21 mouse cellular contexts compared by ENCODE assay signal in genomic region chr1:132420206-132420605, GRCm38 (mm10). TPM values are rescaled to one million over a fixed set of nuclear protein-coding genes. Genes with fewer than 3 reads are reported as not detected.
DNase-seq lines count a peak whose midpoint lies in the region; ATAC-seq lines count a peak whose summit lies in the region.
"Had no signal": no experiment of that assay in that cellular context is flagged by ENCODE, and none has a peak within 500 bp of the region (broad histone marks: within the 10 kb centered on the region; RNA-seq: fewer than 3 reads in every experiment).

No protein-coding gene starts in this region.

- no peak overlapping the region for H3K4me3 ChIP-seq in forebrain, embryonic 13.5 days
- no peak overlapping the region for H3K4me3 ChIP-seq in forebrain, embryonic 14.5 days (ENCODE audit: low read depth, low read length)
- H3K4me3 ChIP-seq in neural tube, embryonic 13.5 days: no peak overlapping the region
- no peak overlapping the region for H3K4me3 ChIP-seq in neural tube, embryonic 15.5 days (replicated peaks)
- H3K4me3 ChIP-seq in midbrain, embryonic 16.5 days (ENCODE audit: low read depth, low read length): no peak overlapping the region
- H3K4me3 ChIP-seq: forebrain, embryonic 15.5 days; heart, embryonic 13.5 days had no signal

- H3K9me3 ChIP-seq in forebrain, embryonic 13.5 days (replicated peaks): no peaks in the 10 kb centered on the region
- no peaks in the 10 kb centered on the region for H3K9me3 ChIP-seq in forebrain, embryonic 14.5 days (replicated peaks; ENCODE audit: control insufficient read depth, low read length)
- no peaks in the 10 kb centered on the region for H3K9me3 ChIP-seq in neural tube, embryonic 13.5 days
- H3K9me3 ChIP-seq in neural tube, embryonic 15.5 days (replicated peaks): no peaks in the 10 kb centered on the region
- no peaks in the 10 kb centered on the region for H3K9me3 ChIP-seq in midbrain, embryonic 16.5 days (replicated peaks; ENCODE audit: control insufficient read depth, low read length, poor library complexity, severe bottlenecking)
- H3K9me3 ChIP-seq: forebrain, embryonic 15.5 days; G1E; heart, embryonic 13.5 days had no signal

- no peaks in the 10 kb centered on the region for H3K27me3 ChIP-seq in forebrain, embryonic 13.5 days
- H3K27me3 ChIP-seq in forebrain, embryonic 14.5 days (replicated peaks; ENCODE audit: control insufficient read depth, insufficient read depth, low read length): no peaks in the 10 kb centered on the region
- no peaks in the 10 kb centered on the region for H3K27me3 ChIP-seq in neural tube, embryonic 13.5 days
- H3K27me3 ChIP-seq in neural tube, embryonic 15.5 days (replicated peaks): no peaks in the 10 kb centered on the region
- H3K27me3 ChIP-seq in midbrain, embryonic 16.5 days (ENCODE audit: control insufficient read depth, insufficient read depth, low read depth, low read length): no peaks in the 10 kb centered on the region
- H3K27me3 ChIP-seq: forebrain, embryonic 15.5 days; heart, embryonic 13.5 days had no signal

- no peak for DNase-seq in forebrain, embryonic 14.5 days (ENCODE audit: low spot score)
- DNase-seq in NIH3T3 (ENCODE audit: low read depth): peak; percentile 54
- DNase-seq in thymus, postnatal 4 days: no peak
- DNase-seq: adrenal gland, adult 2 months; adrenal gland, postnatal 25 days; B cell, adult 2 months; cerebellum, adult 18-20 months; cerebellum, adult 9-11 months; gastrocnemius, postnatal 36 days; heart, adult 11 months; heart, postnatal 36 days had no signal

- H3K9ac ChIP-seq in forebrain, embryonic 13.5 days: no peak overlapping the region
- H3K9ac ChIP-seq in forebrain, embryonic 14.5 days (ENCODE audit: low read length): no peak overlapping the region
- no peak overlapping the region for H3K9ac ChIP-seq in neural tube, embryonic 13.5 days
- H3K9ac ChIP-seq in neural tube, embryonic 15.5 days (replicated peaks): no peak overlapping the region
- no peak overlapping the region for H3K9ac ChIP-seq in midbrain, embryonic 16.5 days (ENCODE audit: low read depth, low read length)
- H3K9ac ChIP-seq: forebrain, embryonic 15.5 days; heart, embryonic 13.5 days had no signal

- H3K27ac ChIP-seq in forebrain, embryonic 13.5 days: no peak overlapping the region
- H3K27ac ChIP-seq in forebrain, embryonic 14.5 days (ENCODE audit: low read depth, low read length): no peak overlapping the region
- H3K27ac ChIP-seq in neural tube, embryonic 13.5 days (replicated peaks): no peak overlapping the region
- H3K27ac ChIP-seq in neural tube, embryonic 15.5 days (replicated peaks): no peak overlapping the region
- no peak overlapping the region for H3K27ac ChIP-seq in midbrain, embryonic 16.5 days (ENCODE audit: low read length)
- H3K27ac ChIP-seq: forebrain, embryonic 15.5 days; heart, embryonic 13.5 days had no signal

- H3K36me3 ChIP-seq in forebrain, embryonic 13.5 days (ENCODE audit: poor library complexity, severe bottlenecking): no peaks in the 10 kb centered on the region
- H3K36me3 ChIP-seq in forebrain, embryonic 14.5 days (ENCODE audit: control insufficient read depth, insufficient read depth, low read length): no peaks in the 10 kb centered on the region
- 0 out of 2 replicates have a peak, but pooled peaks cover 3% of the 10 kb centered on the region for H3K36me3 ChIP-seq in neural tube, embryonic 13.5 days
- no peaks in the 10 kb centered on the region for H3K36me3 ChIP-seq in neural tube, embryonic 15.5 days
- H3K36me3 ChIP-seq in midbrain, embryonic 16.5 days (ENCODE audit: control insufficient read depth, insufficient read depth, low read length): no peaks in the 10 kb centered on the region
- H3K36me3 ChIP-seq: forebrain, embryonic 15.5 days had no signal

- 65% methylated on average over 2 of the region's 2 CpGs for WGBS in forebrain, embryonic 13.5 days
- 77% methylated on average over 2 of the region's 2 CpGs for WGBS in forebrain, embryonic 14.5 days
- 74% methylated on average over 2 of the region's 2 CpGs for whole genome bisulfite sequencing in neural tube, embryonic 13.5 days
- 82% methylated on average over 2 of the region's 2 CpGs for WGBS in neural tube, embryonic 15.5 days
- 88% methylated on average over 2 of the region's 2 CpGs for WGBS in midbrain, embryonic 16.5 days

- ATAC-seq in forebrain, embryonic 13.5 days: no peak
- no peak for ATAC-seq in forebrain, embryonic 14.5 days
- no peak for ATAC-seq in neural tube, embryonic 13.5 days (ENCODE audit: low read depth)
- ATAC-seq in neural tube, embryonic 15.5 days (ENCODE audit: low FRiP score): no peak
- no peak for ATAC-seq in midbrain, embryonic 16.5 days
- ATAC-seq: CD4-positive, CD25-positive, alpha-beta regulatory T cell, adult 4 months; forebrain, embryonic 15.5 days; hindbrain, embryonic 16.5 days; inflammation-experienced regulatory T-cells, adult 6 months had no signal

- H3K4me2 ChIP-seq in forebrain, embryonic 13.5 days: peak overlapping the region; percentile 21; the same call in 1 of the 2 replicates
- no peak overlapping the region for H3K4me2 ChIP-seq in forebrain, embryonic 14.5 days (ENCODE audit: low read length)
- peak overlapping the region; percentile 25; the same call in 1 of the 2 replicates for H3K4me2 ChIP-seq in neural tube, embryonic 13.5 days
- H3K4me2 ChIP-seq in neural tube, embryonic 15.5 days: no peak overlapping the region
- H3K4me2 ChIP-seq in midbrain, embryonic 16.5 days (ENCODE audit: low read length): no peak overlapping the region
- H3K4me2 ChIP-seq: heart, embryonic 13.5 days had no signal

- peaks cover 40% of the 10 kb centered on the region for H3K4me1 ChIP-seq in forebrain, embryonic 13.5 days
- H3K4me1 ChIP-seq in forebrain, embryonic 14.5 days (ENCODE audit: control insufficient read depth, insufficient read depth, low read length): peaks cover 19% of the 10 kb centered on the region
- peaks cover 37% of the 10 kb centered on the region for H3K4me1 ChIP-seq in neural tube, embryonic 13.5 days (replicated peaks)
- H3K4me1 ChIP-seq in neural tube, embryonic 15.5 days: peaks cover 21% of the 10 kb centered on the region
- peaks cover 13% of the 10 kb centered on the region for H3K4me1 ChIP-seq in midbrain, embryonic 16.5 days (ENCODE audit: control insufficient read depth, insufficient read depth, low read length)

RNA-seq across cellular contexts. Expression of gene Dstyk, which starts 2.9 kb away (rescaled TPM):
- 10.5 and 12.5 TPM in 2 replicates for polyA plus RNA-seq in forebrain, embryonic 13.5 days (2015; fragmentation: Nextera tagmentation; extraction: Ambion mirVana)
- polyA plus RNA-seq in forebrain, embryonic 14.5 days (2014; fragmentation: Nextera tagmentation; extraction: Ambion mirVana): 7.7 and 8.9 TPM in 2 replicates
- polyA plus RNA-seq in neural tube, embryonic 13.5 days (2015; fragmentation: Nextera tagmentation; extraction: Ambion mirVana): 9.2 and 9.8 TPM in 2 replicates
- polyA plus RNA-seq in neural tube, embryonic 15.5 days (2015; fragmentation: Nextera tagmentation; extraction: Ambion mirVana): 8.4 and 9.2 TPM in 2 replicates
- polyA plus RNA-seq in midbrain, embryonic 16.5 days (2015; fragmentation: Nextera tagmentation; extraction: Ambion mirVana): 10.3 and 10.5 TPM in 2 replicates

RNA-seq across cellular contexts. Expression of gene Tmcc2, which starts 29.1 kb away (rescaled TPM):
- polyA plus RNA-seq in forebrain, embryonic 13.5 days (2015; fragmentation: Nextera tagmentation; extraction: Ambion mirVana): 16.7 and 19.7 TPM in 2 replicates
- polyA plus RNA-seq in forebrain, embryonic 14.5 days (2014; fragmentation: Nextera tagmentation; extraction: Ambion mirVana): 18.2 and 23.1 TPM in 2 replicates
- polyA plus RNA-seq in neural tube, embryonic 13.5 days (2015; fragmentation: Nextera tagmentation; extraction: Ambion mirVana): 32.2 and 33.9 TPM in 2 replicates
- 28.5 and 33.2 TPM in 2 replicates for polyA plus RNA-seq in neural tube, embryonic 15.5 days (2015; fragmentation: Nextera tagmentation; extraction: Ambion mirVana)
- 33.3 and 38.1 TPM in 2 replicates for polyA plus RNA-seq in midbrain, embryonic 16.5 days (2015; fragmentation: Nextera tagmentation; extraction: Ambion mirVana)

RNA-seq across cellular contexts. Expression of gene Rbbp5, which starts 57.0 kb away (rescaled TPM):
- 53.8 and 55.6 TPM in 2 replicates for polyA plus RNA-seq in forebrain, embryonic 13.5 days (2015; fragmentation: Nextera tagmentation; extraction: Ambion mirVana)
- 46.5 and 53.7 TPM in 2 replicates for polyA plus RNA-seq in forebrain, embryonic 14.5 days (2014; fragmentation: Nextera tagmentation; extraction: Ambion mirVana)
- polyA plus RNA-seq in neural tube, embryonic 13.5 days (2015; fragmentation: Nextera tagmentation; extraction: Ambion mirVana): 48.9 and 49.5 TPM in 2 replicates
- polyA plus RNA-seq in neural tube, embryonic 15.5 days (2015; fragmentation: Nextera tagmentation; extraction: Ambion mirVana): 42.6 and 42.8 TPM in 2 replicates
- polyA plus RNA-seq in midbrain, embryonic 16.5 days (2015; fragmentation: Nextera tagmentation; extraction: Ambion mirVana): 44.8 and 49.6 TPM in 2 replicates

Comparison
In these comparisons a context has a peak if more than half of its experiments do, and no peak if none do; other contexts are left out.
1. H3K4me2 ChIP-seq: peak in forebrain, embryonic 13.5 days (single experiment) and neural tube, embryonic 13.5 days (single experiment); none in forebrain, embryonic 14.5 days (single experiment), neural tube, embryonic 15.5 days (single experiment) and midbrain, embryonic 16.5 days (single experiment).